Mouse (Mus musculus): ENCODE results near the gene Rbpjl. TPM values are rescaled to one million over a fixed set of nuclear protein-coding genes. Genes with fewer than 3 reads are reported as not detected.

Rbpjl gene
- polyA plus RNA-seq, 1 experiment from 2014 or later = not detected

DNA sequence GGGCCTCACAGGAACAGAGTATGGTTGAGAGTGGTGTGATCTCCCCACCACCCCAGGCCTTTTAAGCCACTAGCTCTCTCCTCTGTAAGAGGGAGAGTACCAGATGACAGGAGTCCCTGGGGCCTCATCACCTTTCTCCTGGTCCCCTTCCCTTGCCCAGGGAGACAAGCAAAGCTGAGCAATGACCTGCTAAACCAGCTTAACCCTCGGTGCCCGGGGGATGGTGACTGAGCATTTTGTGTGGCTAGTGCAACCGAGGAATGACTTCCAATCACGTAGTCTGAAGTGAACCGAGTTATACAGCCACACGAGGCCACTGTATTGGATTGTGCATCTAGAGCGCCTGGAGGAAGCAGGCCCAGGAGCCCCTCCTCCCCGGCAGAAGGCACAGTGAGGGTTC, 21.5 kb downstream of the Rbpjl start:
- Histone ChIP-seq H3K27ac (replicated peaks; ENCODE audit: low read depth, low read length) (no peak overlapping the region), H3K27me3 (ENCODE audit: control insufficient read depth, insufficient read depth, low read length) (no peaks in the 10 kb centered on the region), H3K4me2 (ENCODE audit: low read depth, low read length) (no peak overlapping the region), H3K9ac (replicated peaks; ENCODE audit: low read length) (no peak overlapping the region), H3K9me3 (replicated peaks; ENCODE audit: control insufficient read depth, low read length) (no peaks in the 10 kb centered on the region), H3K4me1 (ENCODE audit: control insufficient read depth, insufficient read depth, low read length) (no peaks in the 10 kb centered on the region), H3K36me3 (replicated peaks; ENCODE audit: control insufficient read depth, insufficient read depth, low read depth, low read length) (no peaks in the 10 kb centered on the region), H3K4me3 (ENCODE audit: low read depth, low read length) (no peak overlapping the region)
- 91% methylated on average over 8 of the region's 8 CpGs for WGBS
- DNase-seq (ENCODE audit: low spot score) (no peak), ATAC-seq (replicated peaks; ENCODE audit: insufficient number of reproducible peaks, low FRiP score, low TSS enrichment, low read depth) (no peak)

DNA sequence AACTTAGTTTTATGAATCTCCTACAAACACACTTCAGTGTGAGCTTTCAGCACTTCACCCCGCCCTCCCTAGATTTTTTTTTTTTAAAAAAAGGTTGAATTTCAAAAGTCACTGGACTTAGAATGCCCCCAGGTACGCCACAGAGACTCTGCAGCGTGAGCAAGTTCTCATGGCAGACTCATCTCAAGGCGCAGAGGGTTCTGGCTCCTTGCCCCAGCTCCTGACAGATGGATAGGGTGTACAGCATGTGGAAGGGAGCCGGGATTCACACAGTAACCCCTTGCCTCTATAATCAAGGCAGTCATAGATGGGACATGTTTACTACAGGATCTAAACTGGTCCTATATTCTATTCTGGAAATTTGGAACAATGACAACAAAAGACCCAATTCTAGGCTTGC, 22.5 kb downstream of the Rbpjl start:
- Histone ChIP-seq H3K9me3 (replicated peaks; ENCODE audit: control insufficient read depth, low read length) (no peaks in the 10 kb centered on the region), H3K4me1 (ENCODE audit: control insufficient read depth, insufficient read depth, low read length) (no peaks in the 10 kb centered on the region), H3K27ac (replicated peaks; ENCODE audit: low read depth, low read length) (no peak overlapping the region), H3K4me3 (ENCODE audit: low read depth, low read length) (no peak overlapping the region), H3K27me3 (ENCODE audit: control insufficient read depth, insufficient read depth, low read length) (no peaks in the 10 kb centered on the region), H3K4me2 (ENCODE audit: low read depth, low read length) (no peak overlapping the region), H3K9ac (replicated peaks; ENCODE audit: low read length) (no peak overlapping the region), H3K36me3 (replicated peaks; ENCODE audit: control insufficient read depth, insufficient read depth, low read depth, low read length) (no peaks in the 10 kb centered on the region)
- 83% methylated on average over 5 of the region's 5 CpGs for WGBS
- DNase-seq (ENCODE audit: low spot score) = no peak
- no peak for ATAC-seq (replicated peaks; ENCODE audit: insufficient number of reproducible peaks, low FRiP score, low TSS enrichment, low read depth)

DNA sequence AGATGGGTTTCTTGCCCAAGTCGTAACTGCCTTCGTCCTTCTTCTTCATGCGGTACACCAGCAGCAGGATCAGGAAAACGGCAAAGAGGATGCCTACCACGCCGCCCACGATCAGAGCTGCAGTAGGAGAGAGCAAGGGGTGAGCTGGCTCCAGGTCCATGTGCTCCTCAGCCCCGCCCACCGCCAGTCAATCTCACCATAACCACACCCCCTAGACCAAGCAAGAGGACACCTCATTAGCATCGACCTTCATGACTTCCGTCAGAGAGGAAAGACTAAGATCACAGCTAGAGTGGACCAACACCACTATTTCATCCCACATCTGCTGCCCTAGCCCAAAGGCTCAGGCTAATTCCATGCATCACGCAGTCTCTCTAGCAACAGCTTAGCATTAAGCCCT, 23.2 kb downstream of the Rbpjl start:
- WGBS = 28% methylated on average over 12 of the region's 12 CpGs
- H3K4me1 ChIP-seq (ENCODE audit: control insufficient read depth, insufficient read depth, low read length) = no peaks in the 10 kb centered on the region
- DNase-seq (ENCODE audit: low spot score) = no peak
- no peaks in the 10 kb centered on the region for H3K9me3 ChIP-seq (replicated peaks; ENCODE audit: control insufficient read depth, low read length)
- no peak overlapping the region for H3K4me2 ChIP-seq (ENCODE audit: low read depth, low read length)
- no peaks in the 10 kb centered on the region for H3K27me3 ChIP-seq (ENCODE audit: control insufficient read depth, insufficient read depth, low read length)
- no peak overlapping the region for H3K27ac ChIP-seq (replicated peaks; ENCODE audit: low read depth, low read length)
- no peaks in the 10 kb centered on the region for H3K36me3 ChIP-seq (replicated peaks; ENCODE audit: control insufficient read depth, insufficient read depth, low read depth, low read length)
- ATAC-seq (replicated peaks; ENCODE audit: insufficient number of reproducible peaks, low FRiP score, low TSS enrichment, low read depth) = no peak
- H3K9ac ChIP-seq (replicated peaks; ENCODE audit: low read length) = no peak overlapping the region
- H3K4me3 ChIP-seq (ENCODE audit: low read depth, low read length) = no peak overlapping the region

DNA sequence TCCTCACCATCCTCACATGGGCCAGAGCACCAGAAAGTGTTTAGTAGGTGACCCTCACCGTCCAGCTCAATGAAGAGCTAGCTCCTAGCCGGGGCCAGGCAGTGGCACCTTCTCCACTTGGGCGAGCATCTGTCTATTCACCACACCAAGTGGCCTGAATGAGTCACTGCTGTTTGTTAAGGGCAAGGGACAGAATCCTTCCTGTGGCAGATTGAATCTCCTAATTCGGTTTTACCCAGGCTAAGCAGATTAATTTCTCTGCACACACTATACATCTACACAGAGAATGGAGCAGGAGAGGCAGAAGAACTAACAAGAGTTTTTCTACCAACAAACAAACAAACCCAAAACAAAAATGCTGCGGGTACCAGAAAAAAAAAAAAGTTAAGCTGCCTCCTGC, 24.0 kb downstream of the Rbpjl start:
- no peaks in the 10 kb centered on the region for H3K36me3 ChIP-seq (replicated peaks; ENCODE audit: control insufficient read depth, insufficient read depth, low read depth, low read length)
- no peaks in the 10 kb centered on the region for H3K4me1 ChIP-seq (ENCODE audit: control insufficient read depth, insufficient read depth, low read length)
- no peak overlapping the region for H3K27ac ChIP-seq (replicated peaks; ENCODE audit: low read depth, low read length)
- H3K27me3 ChIP-seq (ENCODE audit: control insufficient read depth, insufficient read depth, low read length) = no peaks in the 10 kb centered on the region
- no peaks in the 10 kb centered on the region for H3K9me3 ChIP-seq (replicated peaks; ENCODE audit: control insufficient read depth, low read length)
- WGBS = 82% methylated on average over 5 of the region's 5 CpGs
- H3K4me3 ChIP-seq (ENCODE audit: low read depth, low read length) = no peak overlapping the region
- ATAC-seq (replicated peaks; ENCODE audit: insufficient number of reproducible peaks, low FRiP score, low TSS enrichment, low read depth) = no peak
- DNase-seq (ENCODE audit: low spot score) = no peak
- H3K9ac ChIP-seq (replicated peaks; ENCODE audit: low read length) = no peak overlapping the region
- H3K4me2 ChIP-seq (ENCODE audit: low read depth, low read length) = no peak overlapping the region

DNA sequence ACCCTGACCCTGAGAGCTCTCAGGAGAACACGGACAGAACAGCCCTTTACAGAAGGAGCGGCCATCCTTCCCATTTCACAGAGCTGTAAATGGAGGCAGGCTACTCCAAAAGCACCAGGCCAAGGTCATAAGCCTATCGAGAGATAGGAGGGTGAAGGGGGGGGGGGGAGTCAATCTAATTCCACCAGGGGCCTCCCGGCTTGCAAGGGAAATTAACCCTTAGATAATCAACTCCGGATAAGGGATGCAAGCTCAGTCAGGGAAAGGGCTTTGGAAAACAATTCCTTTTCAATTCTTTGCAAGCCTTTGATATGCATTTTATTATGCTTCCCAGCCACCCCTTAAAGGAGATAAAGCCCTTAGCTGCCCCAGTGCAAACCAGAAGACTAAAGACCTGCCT, 25.5 kb downstream of the Rbpjl start:
- Histone ChIP-seq H3K27me3 (ENCODE audit: control insufficient read depth, insufficient read depth, low read length) (no peaks in the 10 kb centered on the region), H3K4me1 (ENCODE audit: control insufficient read depth, insufficient read depth, low read length) (peaks cover 7% of the 10 kb centered on the region; the same call in 1 of the 2 replicates), H3K4me2 (ENCODE audit: low read depth, low read length) (no peak overlapping the region), H3K27ac (replicated peaks; ENCODE audit: low read depth, low read length) (no peak overlapping the region), H3K9ac (replicated peaks; ENCODE audit: low read length) (no peak overlapping the region), H3K9me3 (replicated peaks; ENCODE audit: control insufficient read depth, low read length) (no peaks in the 10 kb centered on the region), H3K36me3 (replicated peaks; ENCODE audit: control insufficient read depth, insufficient read depth, low read depth, low read length) (no peaks in the 10 kb centered on the region), H3K4me3 (ENCODE audit: low read depth, low read length) (no peak overlapping the region)
- DNase-seq (ENCODE audit: low spot score) (no peak), ATAC-seq (replicated peaks; ENCODE audit: insufficient number of reproducible peaks, low FRiP score, low TSS enrichment, low read depth) (no peak)
- WGBS = 38% methylated on average over 5 of the region's 5 CpGs

DNA sequence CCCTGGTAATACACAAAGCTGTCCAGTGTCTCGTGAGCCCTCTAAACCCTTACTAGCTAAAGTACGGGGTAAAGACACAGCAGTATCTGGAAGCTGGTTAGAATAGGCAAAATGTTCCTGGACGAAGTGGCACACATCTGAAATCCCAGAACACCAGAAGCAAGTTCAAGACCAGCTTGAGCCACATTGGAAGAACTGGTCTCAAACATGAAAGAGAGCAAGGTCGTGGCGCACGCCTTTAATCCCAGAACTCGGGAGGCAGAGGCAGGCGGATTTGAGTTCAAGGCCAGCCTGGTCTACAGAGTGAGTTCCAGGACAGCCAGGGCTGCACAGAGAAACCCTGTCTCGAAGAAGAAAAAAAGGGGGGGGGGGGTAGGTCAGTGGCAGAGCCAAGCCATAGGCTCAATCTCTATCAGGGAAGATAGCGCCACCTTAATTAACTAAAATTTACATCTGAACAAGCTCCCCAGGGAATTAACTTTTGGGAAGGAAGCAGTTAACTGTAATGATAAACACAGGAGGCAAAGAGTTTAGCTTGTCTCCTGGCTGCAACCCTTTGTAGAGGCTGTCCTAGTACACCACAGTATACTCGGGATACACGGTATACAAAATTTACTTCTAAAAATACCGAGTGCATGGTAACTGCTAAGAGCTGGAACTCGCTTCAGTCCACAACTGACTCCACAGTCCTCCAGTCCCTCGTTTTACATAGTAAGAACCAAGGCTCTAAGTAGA, 27.1 kb downstream of the Rbpjl start:
- H3K9ac ChIP-seq (replicated peaks; ENCODE audit: low read length) = no peak overlapping the region
- H3K4me2 ChIP-seq (ENCODE audit: low read depth, low read length) = no peak overlapping the region
- no peak overlapping the region for H3K4me3 ChIP-seq (ENCODE audit: low read depth, low read length)
- no peak for ATAC-seq (replicated peaks; ENCODE audit: insufficient number of reproducible peaks, low FRiP score, low TSS enrichment, low read depth)
- no peaks in the 10 kb centered on the region for H3K27me3 ChIP-seq (ENCODE audit: control insufficient read depth, insufficient read depth, low read length)
- H3K27ac ChIP-seq (replicated peaks; ENCODE audit: low read depth, low read length) = no peak overlapping the region
- H3K9me3 ChIP-seq (replicated peaks; ENCODE audit: control insufficient read depth, low read length) = no peaks in the 10 kb centered on the region
- H3K4me1 ChIP-seq (ENCODE audit: control insufficient read depth, insufficient read depth, low read length) = peaks cover 7% of the 10 kb centered on the region; the same call in 1 of the 2 replicates
- H3K36me3 ChIP-seq (replicated peaks; ENCODE audit: control insufficient read depth, insufficient read depth, low read depth, low read length) = no peaks in the 10 kb centered on the region
- no peak for DNase-seq (ENCODE audit: low spot score)
- 43% methylated on average over 15 of the region's 15 CpGs for WGBS

DNA sequence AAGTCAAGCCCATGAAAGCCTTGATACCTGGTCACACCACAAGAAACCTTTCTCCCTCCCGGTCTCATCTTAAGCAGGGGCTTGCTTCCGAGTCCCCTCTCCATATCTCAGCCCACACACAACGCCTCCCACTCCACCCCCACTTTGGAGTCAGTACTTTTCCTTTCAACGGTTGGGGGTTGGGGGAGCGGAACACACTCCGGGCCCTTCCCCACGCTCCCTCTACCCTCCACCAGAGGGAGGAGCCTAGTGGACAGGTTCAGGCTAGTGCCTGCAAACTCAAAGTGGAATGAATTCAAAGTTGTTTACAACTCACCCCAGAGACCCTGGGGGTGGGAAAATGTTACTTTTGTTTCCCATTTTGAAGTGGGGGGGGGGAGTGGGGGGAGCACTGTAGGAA, 27.8 kb downstream of the Rbpjl start:
- no peak overlapping the region for H3K9ac ChIP-seq (replicated peaks; ENCODE audit: low read length)
- peak; percentile 53; the same call in 1 of the 2 replicates for ATAC-seq (replicated peaks; ENCODE audit: insufficient number of reproducible peaks, low FRiP score, low TSS enrichment, low read depth)
- 4% methylated on average over 7 of the region's 7 CpGs for WGBS
- H3K4me2 ChIP-seq (ENCODE audit: low read depth, low read length) = no peak overlapping the region
- no peaks in the 10 kb centered on the region for H3K27me3 ChIP-seq (ENCODE audit: control insufficient read depth, insufficient read depth, low read length)
- H3K4me1 ChIP-seq (ENCODE audit: control insufficient read depth, insufficient read depth, low read length) = peaks cover 7% of the 10 kb centered on the region; the same call in 1 of the 2 replicates
- H3K9me3 ChIP-seq (replicated peaks; ENCODE audit: control insufficient read depth, low read length) = no peaks in the 10 kb centered on the region
- DNase-seq (ENCODE audit: low spot score) = peak; percentile 49
- H3K27ac ChIP-seq (replicated peaks; ENCODE audit: low read depth, low read length) = no peak overlapping the region
- H3K4me3 ChIP-seq (ENCODE audit: low read depth, low read length) = no peak overlapping the region
- H3K36me3 ChIP-seq (replicated peaks; ENCODE audit: control insufficient read depth, insufficient read depth, low read depth, low read length) = no peaks in the 10 kb centered on the region

DNA sequence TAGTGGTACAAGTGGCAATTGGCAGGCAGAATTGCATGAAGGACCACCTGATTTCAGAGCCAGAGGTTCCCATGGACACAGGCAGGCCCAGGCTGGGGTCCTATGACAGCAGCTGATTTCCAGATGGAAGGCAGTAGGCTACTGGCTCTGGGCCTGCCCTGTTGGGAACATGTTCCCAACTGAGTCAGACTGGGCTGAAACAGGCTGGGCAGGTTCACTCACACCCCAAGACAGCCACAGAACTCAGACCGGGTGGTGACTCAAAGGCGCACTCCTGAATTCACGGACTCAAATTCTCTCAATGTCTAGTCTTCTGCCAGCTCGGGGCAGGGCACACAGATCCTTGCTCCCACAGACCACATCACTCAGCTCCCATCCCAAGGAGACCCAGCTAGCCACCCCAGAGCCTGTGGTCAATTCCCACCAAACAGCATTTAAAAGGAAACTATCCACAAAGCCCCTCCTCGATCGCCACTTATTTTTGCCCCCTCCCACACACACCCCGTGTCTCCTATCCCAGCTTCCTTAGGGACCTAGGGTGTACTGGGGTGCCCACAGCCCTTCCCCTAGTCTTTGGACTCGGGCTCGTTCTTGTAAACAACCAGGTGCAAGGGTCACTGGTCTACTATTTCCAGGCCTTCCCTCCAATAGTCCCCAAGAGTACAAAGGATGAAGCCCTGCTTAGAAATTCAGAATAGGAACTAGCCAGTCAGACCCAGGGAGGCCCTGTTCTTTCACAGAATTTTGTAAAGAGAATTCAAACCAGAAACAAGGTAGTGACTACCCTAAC, 28.9 kb downstream of the Rbpjl start:
- no peak overlapping the region for H3K9ac ChIP-seq (replicated peaks; ENCODE audit: low read length)
- no peak overlapping the region for H3K4me3 ChIP-seq (ENCODE audit: low read depth, low read length)
- no peak overlapping the region for H3K4me2 ChIP-seq (ENCODE audit: low read depth, low read length)
- WGBS = 51% methylated on average over 9 of the region's 9 CpGs
- no peaks in the 10 kb centered on the region for H3K36me3 ChIP-seq (replicated peaks; ENCODE audit: control insufficient read depth, insufficient read depth, low read depth, low read length)
- no peak for DNase-seq (ENCODE audit: low spot score)
- peaks cover 13% of the 10 kb centered on the region for H3K4me1 ChIP-seq (ENCODE audit: control insufficient read depth, insufficient read depth, low read length)
- no peak for ATAC-seq (replicated peaks; ENCODE audit: insufficient number of reproducible peaks, low FRiP score, low TSS enrichment, low read depth)
- no peak overlapping the region for H3K27ac ChIP-seq (replicated peaks; ENCODE audit: low read depth, low read length)
- no peaks in the 10 kb centered on the region for H3K9me3 ChIP-seq (replicated peaks; ENCODE audit: control insufficient read depth, low read length)
- no peaks in the 10 kb centered on the region for H3K27me3 ChIP-seq (ENCODE audit: control insufficient read depth, insufficient read depth, low read length)

Measured in embryonic facial prominence, embryonic 11.5 days (tissue).